Mouse (Mus musculus) brain, embryonic 14.5 days (tissue): Measurements from ENCODE around the gene Eme2. TPM values are rescaled to one million over a fixed set of nuclear protein-coding genes. Genes with fewer than 3 reads are reported as not detected.

Experiments used
- DNase-seq: peaks from one replicate; pipeline ENCODE4 v3.0.0-alpha.2; 2011; ENCODE audit warnings: low read depth
- CTCF ChIP-seq: fragments of 200-500 bp; IDR thresholded peaks from 2 replicates; pipeline ENCODE4 v1.5.1; 2012; ENCODE audit warnings: inconsistent platforms, mild to moderate bottlenecking, moderate library complexity, borderline replicate concordance; ENCODE audit not compliant: insufficient read depth, insufficient read length; ENCODE audit errors: extremely low read depth
- POLR2A ChIP-seq: fragments of 200-500 bp; IDR thresholded peaks from 2 replicates; pipeline ENCODE4 v1.6.1; 2012; ENCODE audit warnings: mild to moderate bottlenecking, inconsistent platforms, borderline replicate concordance; ENCODE audit not compliant: poor library complexity, insufficient read depth, insufficient read length, severe bottlenecking; ENCODE audit errors: extremely low read depth
- polyA plus RNA-seq: library from polyadenylated mRNA; depleted of rRNA; stranded (reverse); fragments of >200 nt; gene quantifications from 2 replicates; pipeline ENCODE4 v1.2.3, GENCODE M21; 2012

The Eme2 gene
- polyA plus RNA-seq, 1 experiment = 41.0 TPM

DNA sequence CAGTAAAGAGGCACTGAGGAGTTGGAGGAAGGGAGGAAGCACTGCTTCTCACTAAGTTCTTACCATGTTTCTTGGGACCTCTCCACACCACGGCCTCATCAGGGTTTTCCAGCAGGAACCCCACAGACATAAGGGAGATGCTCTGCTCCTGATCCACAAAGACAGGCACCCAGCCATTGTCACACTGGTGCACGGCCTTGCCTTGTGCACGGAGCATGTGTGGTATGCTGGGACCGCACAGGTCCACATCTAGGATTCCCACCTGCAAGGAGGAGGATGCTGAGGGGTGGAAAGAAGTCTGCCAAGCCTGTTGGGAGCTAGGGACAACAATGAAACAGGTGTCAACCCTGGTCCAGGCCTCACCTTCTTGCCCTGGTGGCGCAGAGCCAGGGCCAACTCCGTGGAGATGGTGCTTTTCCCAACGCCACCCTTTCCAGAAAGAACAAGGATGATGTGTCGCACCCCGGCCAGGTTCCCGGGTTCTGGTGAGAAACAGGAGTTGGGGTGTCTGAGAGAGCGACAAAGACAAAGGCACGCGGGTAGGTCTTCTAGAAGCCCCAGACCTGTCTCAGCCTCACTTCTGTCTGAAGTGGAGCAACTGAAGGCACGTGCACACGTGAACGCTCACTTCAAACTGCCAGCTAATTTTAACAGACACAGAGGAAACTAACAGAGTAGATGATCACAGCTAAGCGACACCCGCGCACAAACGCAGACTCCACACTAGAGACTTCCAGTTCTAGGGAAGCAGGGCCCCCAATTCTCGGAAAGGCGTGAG lies 9.3 kb downstream of the Eme2 start:
- no peak for DNase-seq
- TF ChIP-seq CTCF = no peak
- TF ChIP-seq POLR2A = no peak

DNA sequence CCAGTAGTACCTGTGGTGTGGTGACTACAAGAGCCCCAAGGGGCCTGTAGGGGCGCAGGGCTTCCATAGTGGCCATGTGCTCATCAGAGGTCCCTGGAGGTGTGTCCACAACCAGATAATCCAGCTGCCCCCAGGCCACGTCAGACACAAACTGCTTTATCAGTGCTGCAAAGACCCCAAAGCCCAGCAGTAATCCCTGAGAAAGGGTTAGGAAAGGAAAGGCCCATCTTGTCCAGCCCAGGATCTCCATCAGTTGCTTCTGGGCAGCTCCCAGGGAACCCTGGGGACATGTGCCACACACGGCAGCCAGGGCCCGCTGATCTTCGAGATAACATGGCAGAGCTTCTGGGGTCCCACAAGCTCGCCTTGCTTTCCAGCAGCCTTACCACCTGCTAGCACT lies 10.5 kb downstream of the Eme2 start:
- no peak for DNase-seq
- TF ChIP-seq POLR2A (no peak), CTCF (no peak)

DNA sequence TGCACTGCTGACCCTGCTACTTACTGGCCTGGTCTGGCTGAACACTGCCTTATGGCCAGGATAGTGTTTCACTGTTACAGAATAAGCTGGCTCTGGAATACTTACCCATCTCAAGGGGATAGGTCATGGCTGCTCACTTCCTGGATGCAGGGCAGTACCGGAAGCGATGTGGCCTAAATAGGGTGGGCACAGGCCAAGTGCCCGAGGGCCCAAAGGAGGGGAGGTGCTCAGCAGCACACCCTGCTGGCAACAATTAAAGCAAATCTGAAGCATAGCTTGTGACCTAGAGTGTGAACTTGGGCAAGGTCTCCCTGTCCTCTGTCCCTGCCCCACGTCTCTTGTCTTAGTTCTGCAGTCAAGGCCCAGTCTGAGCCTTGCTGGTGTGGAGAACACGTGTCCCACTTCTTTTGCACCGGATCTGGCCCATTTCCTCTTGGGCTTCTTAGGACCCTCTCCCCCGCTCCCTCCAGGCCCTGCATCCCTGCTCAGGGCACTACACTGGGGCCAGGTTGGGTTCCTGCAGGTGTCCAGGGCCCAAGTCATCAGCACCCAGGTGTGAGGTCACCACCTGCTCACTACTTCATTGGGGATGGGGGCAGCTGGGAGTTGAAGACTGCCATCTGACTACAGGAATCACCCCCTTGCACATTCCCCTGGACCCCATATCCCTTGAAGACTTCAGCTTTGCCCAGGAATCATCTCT lies 13.0 kb downstream of the Eme2 start:
- DNase-seq = no peak
- TF ChIP-seq POLR2A = no peak
- TF ChIP-seq CTCF = peak; percentile 50; the same call in 1 of the 2 replicates

- no peak for DNase-seq
- TF ChIP-seq CTCF = no peak
- TF ChIP-seq POLR2A = no peak
Measured at GRCm38 (mm10) chr17:24878531-24878930, 16.4 kb downstream of the Eme2 start.

GRCm38 (mm10) chr17:24878117-24878397 lies 16.8 kb downstream of the Eme2 start:
- no peak for DNase-seq
- TF ChIP-seq CTCF (no peak), POLR2A (no peak)

DNA sequence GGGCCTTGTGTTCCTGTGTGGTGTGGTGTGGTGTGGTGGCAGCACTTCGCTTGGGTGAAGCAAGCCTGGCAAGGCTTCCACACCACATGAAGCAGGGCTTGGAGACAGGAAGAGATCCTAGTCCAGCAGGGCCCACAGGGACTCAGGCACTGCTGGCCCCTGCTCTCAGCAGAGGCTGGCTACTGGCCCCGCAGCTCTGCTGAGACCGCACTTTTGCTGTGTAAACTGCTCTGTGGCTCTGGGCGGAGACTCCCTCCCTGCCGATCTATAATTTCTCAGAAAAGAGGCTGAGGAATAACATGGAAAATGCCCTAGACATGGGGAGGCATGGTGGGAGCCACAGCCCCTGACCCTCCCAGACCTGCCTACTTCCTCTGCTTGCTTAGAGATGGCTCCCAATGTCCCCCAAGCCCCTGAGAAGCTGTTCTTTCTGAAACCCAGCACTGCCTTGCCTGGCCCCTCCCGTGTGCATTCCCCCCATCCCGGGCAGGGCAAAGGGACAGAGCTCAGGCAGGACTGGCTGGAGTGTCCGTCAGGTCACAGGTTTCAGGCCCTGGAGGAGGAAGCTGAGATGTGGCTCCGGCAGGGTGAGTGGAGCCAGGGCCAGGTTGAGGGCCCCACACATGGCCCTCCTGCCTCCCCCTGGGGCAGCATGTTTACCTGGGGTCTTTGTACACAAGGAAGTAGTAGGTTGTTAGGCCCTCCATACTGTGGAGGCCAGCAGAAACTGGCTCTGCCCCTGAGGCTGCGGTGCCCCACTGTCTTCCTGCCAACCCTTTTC lies 17.4 kb downstream of the Eme2 start:
- TF ChIP-seq POLR2A (no peak), CTCF (no peak)
- no peak for DNase-seq

DNA sequence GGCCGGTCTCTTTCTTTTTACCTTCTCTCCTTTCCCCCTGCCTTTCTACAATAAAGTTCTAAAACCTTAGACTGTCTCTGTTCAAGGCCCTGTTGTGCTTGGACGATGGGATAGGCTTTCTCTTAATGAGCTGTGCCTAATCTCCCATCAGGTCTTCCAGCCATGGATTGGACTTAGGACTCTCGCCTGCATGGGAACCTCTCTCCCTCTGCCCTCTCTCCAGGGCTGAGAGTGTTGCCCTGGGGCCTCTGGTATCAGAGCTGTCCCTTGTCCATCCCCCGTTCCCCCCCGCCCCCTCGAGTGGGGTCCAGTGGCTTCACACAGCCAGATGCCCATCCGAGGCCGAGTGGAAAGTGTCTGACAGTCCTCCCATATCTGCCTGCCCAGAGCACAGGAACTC lies 19.9 kb downstream of the Eme2 start:
- no peak for DNase-seq
- TF ChIP-seq POLR2A = no peak
- TF ChIP-seq CTCF = no peak

GRCm38 (mm10) chr17:24874405-24874745 lies 20.5 kb downstream of the Eme2 start:
- TF ChIP-seq POLR2A = no peak
- TF ChIP-seq CTCF = no peak
- no peak for DNase-seq

DNA sequence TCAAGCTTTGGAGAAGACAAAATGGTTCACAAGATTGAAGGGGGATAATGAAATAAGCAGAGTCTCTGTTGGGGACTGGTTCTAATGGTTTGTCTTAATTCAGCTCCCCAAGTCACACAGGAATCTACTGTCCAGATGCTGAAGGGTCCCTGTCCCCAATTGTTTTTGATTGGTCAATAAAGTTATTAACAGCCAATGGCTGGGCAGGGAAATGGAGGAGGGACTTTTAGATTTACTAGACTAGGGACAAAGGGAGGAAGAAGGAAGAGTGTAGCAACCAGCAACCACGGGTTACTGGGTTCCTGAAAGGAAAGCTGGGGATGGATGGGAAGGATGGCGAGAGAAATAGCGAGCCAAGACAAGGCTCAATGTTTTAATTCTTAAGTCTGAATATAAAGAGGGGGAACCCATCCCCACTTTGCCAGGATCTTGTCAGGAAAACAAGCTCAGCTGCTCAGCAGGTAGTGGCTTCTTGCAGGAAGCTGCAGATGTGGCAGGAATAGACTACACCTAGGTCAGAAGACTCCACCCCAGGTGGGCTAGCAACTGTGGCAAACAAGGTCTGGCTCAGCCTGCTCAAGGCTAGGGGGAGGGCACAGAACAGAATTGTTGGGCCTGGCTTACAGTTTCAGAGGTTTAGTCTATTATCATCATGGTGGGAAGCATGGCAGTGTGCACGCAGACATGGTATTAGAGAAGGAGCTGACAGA lies 21.0 kb downstream of the Eme2 start:
- TF ChIP-seq CTCF = no peak
- TF ChIP-seq POLR2A = no peak

DNA sequence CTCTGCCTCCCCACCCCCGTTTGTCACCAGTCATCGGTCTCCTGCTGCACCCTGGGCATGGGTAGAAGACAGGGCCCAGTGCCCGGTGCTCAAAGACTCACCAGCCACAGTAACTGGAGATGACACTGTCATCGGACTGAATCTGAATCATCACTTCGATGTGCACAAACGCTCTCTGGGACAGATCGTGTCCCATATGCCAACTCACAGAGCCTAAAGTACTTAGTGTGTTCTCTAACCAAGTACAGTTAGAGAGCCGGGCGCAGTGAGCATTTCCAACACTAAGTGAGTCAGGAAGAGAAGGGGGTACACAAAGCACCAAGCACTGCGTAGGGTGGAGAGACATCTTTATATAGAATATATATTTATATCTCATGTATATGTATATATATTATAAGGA lies 27.0 kb downstream of the Eme2 start:
- TF ChIP-seq POLR2A (no peak), CTCF (no peak)
- no peak for DNase-seq

More for the DNA sequence above, 21.0 kb downstream of the Eme2 start:
- DNase-seq = no peak

DNA sequence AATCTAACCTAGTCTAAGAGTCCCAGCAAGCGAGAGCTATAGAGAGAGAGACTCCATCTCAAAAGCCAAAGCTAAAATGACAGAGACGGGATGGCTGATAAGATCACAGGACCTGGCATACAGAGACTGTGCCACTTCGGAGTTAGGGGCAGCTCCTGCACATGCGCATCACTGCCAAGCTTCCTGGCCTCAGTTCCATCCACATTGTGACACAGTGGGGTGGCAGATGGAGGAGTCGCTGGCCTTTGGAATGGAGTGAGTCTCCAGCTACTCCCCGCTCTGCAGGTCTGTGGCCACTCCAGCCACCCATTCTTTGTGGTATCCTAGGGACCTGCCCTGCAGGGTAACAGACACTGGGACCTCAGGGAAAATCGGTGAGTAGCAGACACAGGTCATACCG lies 29.1 kb downstream of the Eme2 start, which contains the start of gene Igfals:
Gene Igfals, plus strand, starts transcription at position 222 of the 400 bp plus-strand sequence.
- no peak for DNase-seq
- TF ChIP-seq POLR2A = no peak
